Mouse (Mus musculus) kidney, adult 9 months (tissue): ENCODE measurements around the gene Pemt.
"Not testable (repeated sequence)": the region's sequence is repeated elsewhere in the genome, so short reads cannot be mapped to it uniquely, and the experiment has no call there.

Experiments used
- DNase-seq: peaks from one replicate; pipeline ENCODE4 v3.0.0; 2022

The Pemt gene

DNA sequence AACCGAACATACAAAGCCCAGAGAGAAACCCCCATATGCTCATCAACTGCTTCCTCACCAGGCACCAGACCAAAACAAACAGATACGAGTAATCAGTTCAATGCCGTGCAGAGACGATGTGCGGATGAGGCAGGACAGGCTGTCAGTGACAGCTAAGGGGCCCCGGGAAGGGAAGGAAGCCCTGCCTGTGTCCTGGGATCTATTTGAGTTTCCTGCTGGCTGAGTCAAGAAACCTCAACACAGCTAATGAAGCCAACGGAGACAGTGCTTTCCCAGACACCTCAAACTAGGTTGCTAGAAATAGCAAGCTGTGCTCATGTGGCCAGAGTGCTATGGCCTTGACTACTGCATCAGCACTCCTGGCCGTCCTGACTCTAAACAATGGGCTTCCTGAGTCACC lies 54.9 kb downstream of the Pemt start:
- DNase-seq: peak; percentile 16

- no peak for DNase-seq
These were observed 56.9 kb downstream of the Pemt start for GRCm38 (mm10) chr11:59989406-59989805.

DNA sequence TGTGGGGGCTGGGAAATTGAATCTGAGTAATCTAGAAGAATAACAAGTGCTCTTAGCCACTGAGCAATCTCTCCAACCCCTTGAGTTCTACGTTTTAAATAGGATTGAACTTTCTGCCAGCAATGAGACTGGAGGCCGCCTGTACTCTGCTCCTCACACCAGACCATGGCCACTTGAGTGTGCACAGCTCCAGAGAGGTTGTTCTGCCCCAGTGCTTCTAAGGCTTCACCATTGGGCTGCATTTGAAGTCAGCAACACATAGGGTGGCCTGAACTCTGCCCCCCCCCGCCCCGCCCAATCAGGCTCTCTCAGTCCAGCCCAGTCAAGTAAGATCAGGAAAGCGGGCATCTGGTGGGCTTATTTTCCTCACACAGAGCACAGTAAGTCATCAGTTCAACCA lies 68.5 kb downstream of the Pemt start:
- peak; percentile 46 for DNase-seq

DNA sequence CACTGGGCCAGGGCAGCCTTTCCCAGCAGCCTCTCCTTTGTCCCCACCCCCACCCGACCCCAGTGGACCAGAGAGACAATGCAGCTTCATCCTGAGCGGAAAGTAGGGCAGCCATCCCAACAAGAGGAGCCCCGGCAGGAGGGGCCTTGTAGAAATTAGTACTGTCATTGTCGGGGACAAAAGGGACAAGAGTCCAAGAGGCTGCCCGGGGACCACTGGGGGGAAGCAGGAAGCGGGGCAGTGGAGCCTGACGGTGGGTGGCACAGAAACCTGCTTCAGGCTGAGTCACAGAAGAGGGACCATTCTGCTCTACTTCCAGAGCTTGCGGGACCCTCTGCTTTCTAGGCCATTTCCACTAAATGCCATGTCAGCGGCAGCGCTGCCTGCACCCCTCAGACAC lies 71.0 kb downstream of the Pemt start:
- DNase-seq: no peak

DNA sequence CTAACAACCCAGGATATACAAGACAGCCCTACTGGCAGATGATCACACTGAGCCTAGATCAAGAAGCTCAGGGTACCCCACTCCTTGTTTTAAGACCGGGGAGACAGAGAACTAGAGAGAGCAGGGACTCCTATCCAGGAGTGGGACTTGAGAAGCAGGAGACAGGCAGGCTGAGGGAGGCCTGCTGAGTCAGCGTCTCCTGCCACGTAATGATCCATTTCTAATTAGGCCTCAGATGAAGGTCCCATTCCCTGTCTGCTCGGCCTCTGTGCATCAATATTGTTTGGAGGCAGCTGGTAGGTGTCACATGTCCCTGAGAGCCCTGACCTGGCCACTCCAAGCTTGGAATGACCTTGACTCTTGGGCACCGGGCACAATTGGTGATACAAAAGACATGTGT lies 72.9 kb downstream of the Pemt start:
- DNase-seq: no peak

DNA sequence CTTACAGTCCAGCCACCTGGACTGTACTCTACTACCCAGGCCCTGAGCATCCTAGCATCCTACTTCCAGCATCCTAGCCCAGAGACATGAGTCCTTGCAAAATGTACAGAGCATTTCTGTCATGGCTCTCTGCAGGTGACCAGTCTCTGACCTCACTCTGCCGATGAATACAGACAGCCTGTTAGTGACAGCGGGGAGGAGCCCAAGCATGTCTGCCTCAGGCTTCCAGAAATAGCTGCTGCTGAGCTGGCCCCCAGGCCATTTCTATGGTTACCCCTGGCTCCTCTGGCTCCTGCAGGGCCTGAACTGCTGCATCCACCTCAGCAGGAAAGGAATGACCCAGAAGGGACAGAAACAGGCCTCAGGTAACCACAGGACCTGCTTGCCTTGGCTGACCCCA lies 74.6 kb downstream of the Pemt start:
- DNase-seq: no peak

DNA sequence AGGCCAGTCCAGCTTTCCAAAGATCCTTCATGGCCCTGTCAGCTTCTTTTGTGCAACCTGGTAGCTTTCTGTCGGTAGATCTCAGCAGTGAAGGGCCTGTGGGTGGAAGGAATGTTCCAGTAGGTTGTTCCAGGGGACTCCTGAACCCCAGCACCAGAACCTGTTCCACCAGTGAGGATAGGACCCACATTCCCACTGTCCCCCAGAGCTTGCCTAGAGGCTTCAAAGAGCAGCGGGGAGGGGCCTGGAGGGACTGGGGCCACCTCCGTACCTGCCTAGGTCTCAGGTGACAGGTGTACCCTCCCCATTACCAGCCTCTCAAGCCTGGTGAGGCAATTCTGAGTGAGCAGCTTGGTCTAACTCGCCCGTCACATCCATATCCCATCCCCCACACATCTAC lies 75.5 kb downstream of the Pemt start:
- DNase-seq: no peak

DNA sequence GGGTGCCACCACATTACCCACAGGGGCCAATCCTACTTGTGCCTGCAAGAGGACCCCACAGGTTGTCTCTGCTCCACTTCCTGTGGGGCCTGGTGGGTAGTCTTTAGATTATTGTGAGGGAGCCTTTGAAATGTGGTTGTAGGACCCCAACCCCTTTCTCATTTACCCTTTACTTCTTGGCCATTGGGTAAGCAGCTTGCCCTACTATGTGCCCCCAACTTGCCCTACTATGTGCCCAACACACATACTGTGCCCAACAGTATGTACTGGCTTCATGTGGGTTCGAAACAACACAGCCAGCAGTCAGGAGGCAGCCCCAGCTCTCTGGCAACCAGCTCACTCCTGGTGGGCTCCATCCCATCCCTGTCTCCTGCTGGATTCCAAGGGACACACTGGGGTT lies 78.5 kb downstream of the Pemt start:
- DNase-seq: no peak

GRCm38 (mm10) chr11:59966102-59966483 lies 80.2 kb downstream of the Pemt start:
- DNase-seq: no peak

GRCm38 (mm10) chr11:59965227-59966101 lies 80.8 kb downstream of the Pemt start:
- peak; percentile 87 for DNase-seq

DNA sequence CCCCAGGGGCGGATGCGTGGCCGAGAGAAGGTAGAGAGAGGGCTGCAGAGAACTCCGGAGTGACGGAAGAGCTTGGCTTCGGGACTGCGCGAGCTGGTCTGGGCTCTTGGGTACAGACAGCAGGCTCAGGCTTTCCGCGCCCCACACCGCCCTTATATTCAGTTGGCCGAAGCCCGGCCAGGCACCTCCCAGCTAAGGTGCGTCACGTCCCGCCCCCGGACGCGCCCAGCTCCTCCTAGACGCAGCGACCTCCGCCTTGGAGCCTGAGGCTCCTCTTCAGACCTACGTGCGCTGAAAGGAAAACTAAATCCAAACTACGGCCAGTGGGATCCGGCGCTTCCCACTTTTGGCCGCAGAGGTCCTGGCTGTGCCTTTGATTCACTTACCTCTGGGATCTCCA lies 81.5 kb downstream of the Pemt start, which contains the start of gene Rasd1:
Gene Rasd1 (minus strand): TSS at position 127 of the 400 bp plus-strand sequence.
- DNase-seq: peak; percentile 88

DNA sequence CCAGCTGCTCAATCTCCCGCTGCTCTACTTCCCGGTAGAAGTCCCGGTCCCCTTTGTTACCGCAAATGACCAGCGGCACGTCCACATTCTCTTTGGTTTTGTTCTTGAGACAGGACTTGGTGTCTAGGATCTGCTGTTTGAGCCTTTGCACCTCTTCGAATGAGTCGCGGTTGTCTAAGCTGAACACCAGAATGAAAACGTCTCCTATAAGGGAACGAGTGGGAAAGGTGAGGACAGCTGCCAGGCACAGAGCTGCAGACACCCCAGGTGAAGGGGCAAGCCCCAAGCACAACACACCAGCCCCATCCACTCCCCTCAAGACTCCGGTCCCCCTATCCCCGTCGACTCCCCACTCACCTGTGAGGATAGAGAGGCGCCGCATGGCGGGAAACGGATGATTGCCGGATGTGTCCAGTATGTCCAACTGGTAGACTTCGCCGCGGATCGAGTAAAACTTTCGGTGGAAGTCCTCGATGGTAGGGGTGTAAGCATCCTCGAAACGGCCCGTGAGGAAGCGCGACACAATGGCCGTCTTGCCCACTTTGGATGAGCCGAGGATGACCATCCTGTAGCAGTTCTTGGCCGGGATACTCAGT lies 82.0 kb downstream of the Pemt start:
- peak; percentile 19 for DNase-seq

DNA sequence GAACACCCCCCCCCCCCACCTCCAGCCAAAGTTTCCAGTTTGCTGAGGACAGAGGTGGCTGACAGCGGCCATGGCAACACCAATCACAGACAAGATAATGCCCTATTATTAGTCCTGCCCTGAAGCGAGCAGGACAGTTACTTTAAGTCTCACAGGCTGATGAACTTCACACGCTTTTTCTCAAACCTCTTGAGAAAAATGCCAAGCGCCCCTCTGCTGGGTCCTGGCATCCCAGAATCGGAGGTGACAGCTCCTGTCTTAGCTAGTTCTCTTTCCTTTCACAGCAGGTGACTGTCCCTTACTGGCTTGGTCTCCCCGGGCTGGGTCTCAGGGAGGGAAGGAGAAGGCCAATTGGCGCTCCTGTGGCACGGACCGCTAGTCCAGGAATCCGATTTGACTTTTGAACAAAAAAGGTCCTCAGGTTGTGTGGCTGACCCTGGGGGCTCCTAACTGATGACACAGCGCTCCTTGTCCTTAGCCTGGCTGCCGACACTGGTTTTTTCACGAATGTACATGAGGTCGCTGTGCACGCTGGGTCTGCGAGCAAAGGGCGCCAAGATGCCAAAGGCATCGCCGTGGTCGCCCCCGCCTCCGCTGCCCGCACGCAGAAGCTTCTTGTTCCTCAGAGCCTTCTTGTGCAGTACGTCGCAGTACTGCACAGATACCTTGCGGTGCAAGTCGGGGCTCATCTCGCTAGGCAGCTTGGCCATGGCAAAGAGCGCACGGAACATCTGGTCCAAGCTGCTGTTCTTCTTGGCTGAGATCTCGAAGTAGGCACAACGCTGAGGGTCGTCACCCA lies 82.7 kb downstream of the Pemt start:
- DNase-seq: no peak

DNA sequence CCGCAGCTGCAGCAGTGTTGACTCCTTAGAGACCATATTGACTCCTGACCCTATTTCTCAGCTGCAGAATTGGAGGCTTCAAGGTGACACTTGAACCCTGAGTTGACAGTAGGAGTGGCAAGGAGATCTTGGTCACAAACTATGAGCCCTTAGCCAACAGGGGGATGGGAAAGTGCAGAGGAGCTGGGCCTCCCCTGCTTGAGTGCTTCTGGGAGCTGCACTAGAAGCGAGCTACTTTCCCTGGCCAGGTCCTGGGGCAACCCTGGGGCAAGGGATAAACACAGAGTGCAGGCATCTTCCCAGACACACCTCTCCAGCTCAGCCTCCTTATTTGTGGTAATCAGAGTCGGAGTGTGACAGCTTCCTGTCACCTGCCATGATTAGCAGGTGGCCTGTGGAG lies 83.7 kb downstream of the Pemt start:
- DNase-seq: no peak

- DNase-seq: peak; percentile 27
These were observed 84.9 kb downstream of the Pemt start for GRCm38 (mm10) chr11:59961338-59961875.

GRCm38 (mm10) chr11:59960476-59961337 lies 85.6 kb downstream of the Pemt start:
- peak; percentile 39 for DNase-seq

GRCm38 (mm10) chr11:59959453-59959852 lies 86.8 kb downstream of the Pemt start:
- no peak for DNase-seq

DNA sequence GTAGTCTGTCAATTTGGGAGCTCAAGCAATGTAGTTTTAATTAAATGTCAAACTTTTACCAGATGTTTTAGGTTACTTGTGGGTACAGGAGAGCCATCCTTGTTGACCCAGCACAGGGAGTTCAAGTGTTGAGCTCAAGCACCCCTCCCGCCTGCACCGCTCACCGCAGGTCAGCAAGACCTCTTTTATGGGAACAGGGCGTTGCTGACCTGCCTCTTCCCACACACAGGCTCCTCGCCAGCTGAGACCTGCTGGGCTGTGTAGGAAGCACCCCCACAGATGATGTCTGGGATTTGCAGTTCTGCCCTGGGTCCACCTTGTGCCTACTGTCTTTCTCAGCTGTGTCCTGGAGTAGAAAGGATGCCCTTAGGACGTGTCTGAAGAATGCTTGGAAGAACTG lies 89.5 kb downstream of the Pemt start:
- no peak for DNase-seq

DNA sequence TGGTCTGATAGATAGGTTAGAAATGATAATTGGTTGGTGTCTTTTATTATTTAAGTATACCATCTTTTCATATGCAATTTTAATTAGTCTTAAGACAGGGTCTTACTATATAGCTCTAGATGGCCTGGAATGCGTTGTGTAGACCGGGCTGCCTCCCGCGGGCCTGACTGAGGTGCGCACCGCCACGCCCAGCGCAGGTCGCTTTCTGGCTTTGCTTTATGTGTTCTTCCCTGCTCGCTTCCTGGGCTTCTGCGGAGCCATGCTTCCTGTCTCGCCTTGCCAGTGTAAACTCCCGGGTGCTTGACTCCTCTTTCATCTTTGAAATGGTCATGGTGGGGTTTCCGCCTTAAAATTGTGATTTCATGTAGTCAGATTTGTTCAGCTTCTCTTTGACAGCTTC lies 93.4 kb downstream of the Pemt start:
- DNase-seq: no peak

- no peak for DNase-seq
These were observed 97.9 kb downstream of the Pemt start for GRCm38 (mm10) chr11:59948401-59948767.

GRCm38 (mm10) chr11:59947752-59948400 lies 98.4 kb downstream of the Pemt start, which contains the start of gene Med9:
Gene Med9 (plus strand): TSS chr11:59948206.
- DNase-seq: peak; percentile 92

DNA sequence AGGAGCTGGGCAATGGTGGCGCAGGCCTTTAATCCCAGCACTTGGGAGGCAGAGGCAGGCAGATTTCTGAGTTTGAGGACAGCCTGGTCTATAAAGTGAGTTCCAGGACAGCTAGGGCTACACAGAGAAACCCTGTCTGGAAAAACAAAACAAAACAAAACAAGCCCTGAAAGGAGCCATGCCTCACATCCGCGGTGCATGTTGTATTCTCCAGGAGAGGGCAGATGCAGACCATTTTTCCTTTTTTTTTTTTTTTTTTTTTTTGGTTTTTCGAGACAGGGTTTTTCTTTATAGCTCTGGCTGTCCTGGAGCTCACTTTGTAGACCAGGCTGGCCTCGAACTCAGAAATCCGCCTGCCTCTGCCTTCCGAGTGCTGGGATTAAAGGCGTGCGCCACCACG lies 101.4 kb downstream of the Pemt start:
- not testable (repeated sequence) for DNase-seq
